Mouse (Mus musculus) adrenal gland, postnatal 36 days (tissue): Measurements from ENCODE around the gene Abca8a. TPM values are rescaled to one million over a fixed set of nuclear protein-coding genes. Genes with fewer than 3 reads are reported as not detected.

Source experiments
- DNase-seq, 2 experiments: peaks; one replicate each; pipeline ENCODE4 v3.0.0; 2021; ENCODE audit warnings: mixed read lengths in 1 of 2
- long read RNA-seq, 2 experiments: library from polyadenylated mRNA; stranded (forward); transcript quantifications; one replicate each; pipeline ENCODE4 v2.0.0; 2021; ENCODE audit warnings: borderline sequencing depth in 2 of 2
- total RNA-seq, 2 experiments: library from RNA; stranded (reverse); gene quantifications; 2 replicates each; pipeline ENCODE4 v1.2.3; 2021

Abca8a gene
- total RNA-seq: 10 to 100 TPM; 40.9 to 49.3 TPM
- long read RNA-seq, experiment 1, partial matches to known transcripts: 7 of 7 reads
- long read RNA-seq, experiment 1, other reads (novel, unspliced or antisense): 0 of 7 reads
- long read RNA-seq, experiment 2: 0 reads

GRCm38 (mm10) chr11:110095858-110096257 is at the start of gene Abca8a:
Gene Abca8a (minus strand): TSS chr11:110095978.
- peak in 1 of 2 experiments; percentile 5 for DNase-seq

- DNase-seq: no peak
Measured at GRCm38 (mm10) chr11:110145421-110145820, 49.6 kb upstream of the Abca8a start.

GRCm38 (mm10) chr11:110130760-110131159 is 35.0 kb upstream of the Abca8a start:
- DNase-seq: no peak

GRCm38 (mm10) chr11:110111137-110111536 is 15.4 kb upstream of the Abca8a start:
- DNase-seq: no peak

GRCm38 (mm10) chr11:110101437-110101836 is 5.7 kb upstream of the Abca8a start:
- no peak for DNase-seq

- no peak for DNase-seq
Measured at GRCm38 (mm10) chr11:110098901-110099300, 3.1 kb upstream of the Abca8a start.

GRCm38 (mm10) chr11:110097465-110097864 is 1.7 kb upstream of the Abca8a start:
- no peak for DNase-seq

GRCm38 (mm10) chr11:110094846-110095380 is 865 bp downstream of the Abca8a start:
- no peak for DNase-seq

GRCm38 (mm10) chr11:110094236-110094635 is 1.5 kb downstream of the Abca8a start:
- peak; percentile 39 to 57 for DNase-seq

GRCm38 (mm10) chr11:110091328-110091727 is 4.5 kb downstream of the Abca8a start:
- DNase-seq: no peak

- no peak for DNase-seq
Measured at GRCm38 (mm10) chr11:110072158-110072557, 23.6 kb downstream of the Abca8a start.

GRCm38 (mm10) chr11:110061032-110061431 is 34.7 kb downstream of the Abca8a start:
- no peak for DNase-seq

- DNase-seq: no peak
Measured at GRCm38 (mm10) chr11:110060127-110060526, 35.7 kb downstream of the Abca8a start.

- no peak for DNase-seq
Measured at GRCm38 (mm10) chr11:110053681-110054080, 42.1 kb downstream of the Abca8a start.

GRCm38 (mm10) chr11:110037795-110038194 is 58.0 kb downstream of the Abca8a start:
- peak; percentile 30 to 35 for DNase-seq

GRCm38 (mm10) chr11:110028913-110029695 is 66.7 kb downstream of the Abca8a start:
- DNase-seq: peak; percentile 11 to 20

GRCm38 (mm10) chr11:110010836-110011546 is 84.8 kb downstream of the Abca8a start:
- DNase-seq: no peak

GRCm38 (mm10) chr11:109995624-109996023 is 100.2 kb downstream of the Abca8a start, which contains the start of gene Abca8b:
Gene Abca8b (minus strand): TSS chr11:109995845.
- DNase-seq: peak; percentile 84 to 90

GRCm38 (mm10) chr11:109995013-109995412 is 100.8 kb downstream of the Abca8a start:
- no peak for DNase-seq

GRCm38 (mm10) chr11:109994014-109994413 is 101.8 kb downstream of the Abca8a start:
- no peak for DNase-seq

GRCm38 (mm10) chr11:109991270-109991669 is 104.5 kb downstream of the Abca8a start:
- DNase-seq: peak; percentile 13 to 19

- no peak for DNase-seq
Measured at GRCm38 (mm10) chr11:109990256-109990655, 105.5 kb downstream of the Abca8a start.

- no peak for DNase-seq
Measured at GRCm38 (mm10) chr11:109988164-109988563, 107.6 kb downstream of the Abca8a start.
